28 mouse cellular contexts compared by ENCODE assay signal in the genomic region with DNA sequence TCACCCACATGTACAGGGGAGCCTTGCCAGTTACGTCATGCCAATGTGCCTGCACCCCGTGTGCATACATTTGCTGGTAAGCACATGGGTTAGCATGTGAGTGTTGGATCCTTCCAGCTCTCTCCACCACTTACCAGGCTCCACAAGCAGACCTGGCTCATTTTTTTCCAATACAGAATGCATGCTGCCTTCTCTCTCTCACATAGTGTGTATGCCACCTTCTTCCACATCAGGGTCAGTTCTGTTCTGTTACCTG. TPM values are rescaled to one million over a fixed set of nuclear protein-coding genes. Genes with fewer than 3 reads are reported as not detected.
DNase-seq lines count a peak whose midpoint lies in the region; ATAC-seq and TF ChIP-seq lines count a peak whose summit lies in the region.
"Had no signal": no experiment of that assay in that cellular context is flagged by ENCODE, and none has a peak within 500 bp of the region (broad histone marks: within the 10 kb centered on the region; RNA-seq: fewer than 3 reads in every experiment).

No protein-coding gene starts in this region.

- no peak for ATAC-seq in midbrain, embryonic 14.5 days (ENCODE audit: low FRiP score, low TSS enrichment)
- ATAC-seq: hindbrain, embryonic 16.5 days; intestine, embryonic 15.5 days; liver, embryonic 12.5 days had no signal

- peak; percentile 61 for DNase-seq in layer of hippocampus, adult 11-12 months (ENCODE audit: low spot score)
- DNase-seq in layer of hippocampus, adult 9-10 months (ENCODE audit: low spot score): no peak
- no peak for DNase-seq in thymus, adult 2 months
- DNase-seq in thymus, adult 18-20 months: no peak
- DNase-seq in left cerebral cortex, postnatal 36 days (ENCODE audit: low spot score in 2 of 2): peak; percentile 76 to 87
- no peak for DNase-seq in urinary bladder, adult 2 months (ENCODE audit: low spot score)
- no peak for DNase-seq in kidney, adult 18-20 months
- DNase-seq in midbrain, embryonic 14.5 days: no peak
- DNase-seq: adrenal gland, postnatal 14 days; cerebellum, adult 9-11 months; gastrocnemius, postnatal 10 days; heart, adult 11 months; heart, postnatal 10 days; kidney, postnatal 25 days; lung, adult 2 months; lung, postnatal 14 days had no signal

- no peaks in the 10 kb centered on the region for H3K27me3 ChIP-seq in thymus, adult 2 months (ENCODE audit: control insufficient read depth, insufficient read depth, low read length)
- no peaks in the 10 kb centered on the region for H3K27me3 ChIP-seq in midbrain, embryonic 14.5 days (ENCODE audit: control insufficient read depth, insufficient read depth, low read length)
- H3K27me3 ChIP-seq: heart, embryonic 12.5 days; intestine, embryonic 15.5 days; limb, embryonic 13.5 days; liver, embryonic 12.5 days; midbrain, embryonic 12.5 days had no signal

- 95% methylated on average over 2 of the region's 2 CpGs for WGBS in thymus, adult 2 months
- 91% methylated on average over 2 of the region's 2 CpGs for WGBS in midbrain, embryonic 14.5 days

- no peak overlapping the region for H3K4me3 ChIP-seq in thymus, adult 2 months (ENCODE audit: control insufficient read depth, insufficient read depth, low read length)
- H3K4me3 ChIP-seq in midbrain, embryonic 14.5 days (replicated peaks; ENCODE audit: low read depth, low read length): no peak overlapping the region
- H3K4me3 ChIP-seq: embryonic facial prominence, embryonic 10.5 days; forebrain, embryonic 10.5 days; heart, embryonic 12.5 days; hindbrain, embryonic 10.5 days; intestine, embryonic 15.5 days; limb, embryonic 13.5 days; liver, embryonic 12.5 days; midbrain, embryonic 12.5 days had no signal

- no peak overlapping the region for H3K4me2 ChIP-seq in midbrain, embryonic 14.5 days (ENCODE audit: low read length)
- H3K4me2 ChIP-seq: heart, embryonic 12.5 days; intestine, embryonic 15.5 days; limb, embryonic 13.5 days; liver, embryonic 12.5 days; midbrain, embryonic 12.5 days had no signal

- peaks cover 53% of the 10 kb centered on the region for H3K4me1 ChIP-seq in thymus, adult 2 months (replicated peaks; ENCODE audit: control insufficient read depth, insufficient read depth, low read length)
- no peaks in the 10 kb centered on the region for H3K4me1 ChIP-seq in midbrain, embryonic 14.5 days (ENCODE audit: control insufficient read depth, insufficient read depth, low read length)
- H3K4me1 ChIP-seq: embryonic facial prominence, embryonic 10.5 days; forebrain, embryonic 10.5 days; intestine, embryonic 15.5 days; liver, embryonic 12.5 days; midbrain, embryonic 12.5 days had no signal

- H3K36me3 ChIP-seq in thymus, adult 2 months (ENCODE audit: control insufficient read depth, insufficient read depth, low read length): no peaks in the 10 kb centered on the region
- H3K36me3 ChIP-seq in midbrain, embryonic 14.5 days (ENCODE audit: control insufficient read depth, insufficient read depth, low read length): peaks cover 91% of the 10 kb centered on the region
- H3K36me3 ChIP-seq: intestine, embryonic 15.5 days; liver, embryonic 12.5 days had no signal

- intact Hi-C loops in left cerebral cortex, postnatal 36 days (cut with DNase I): no loop called here

- TF ChIP-seq POLR2A in thymus, adult 2 months (IDR thresholded peaks at IDR 0.05; ENCODE audit: control insufficient read depth, extremely low read depth, insufficient read depth, low read length, poor library complexity): no peak

- H3K27ac ChIP-seq in thymus, adult 2 months (ENCODE audit: control insufficient read depth, insufficient read depth, low read length): peak overlapping the region; percentile 63
- H3K27ac ChIP-seq in midbrain, embryonic 14.5 days (replicated peaks; ENCODE audit: low read depth, low read length): no peak overlapping the region
- H3K27ac ChIP-seq: embryonic facial prominence, embryonic 10.5 days; forebrain, embryonic 10.5 days; hindbrain, embryonic 10.5 days; intestine, embryonic 15.5 days; limb, embryonic 13.5 days; liver, embryonic 12.5 days; midbrain, embryonic 12.5 days; stomach, postnatal 0 days had no signal

- no peak for TF ChIP-seq CTCF in thymus, adult 2 months (IDR thresholded peaks at IDR 0.05; ENCODE audit: borderline replicate concordance, control insufficient read depth, extremely low read depth, insufficient read depth, low read length, poor library complexity)

- H3K9me3 ChIP-seq in midbrain, embryonic 14.5 days (ENCODE audit: control insufficient read depth, low read length): no peaks in the 10 kb centered on the region
- H3K9me3 ChIP-seq: embryonic facial prominence, embryonic 10.5 days; forebrain, embryonic 10.5 days; heart, embryonic 12.5 days; hindbrain, embryonic 10.5 days; intestine, embryonic 15.5 days; limb, embryonic 13.5 days; liver, embryonic 12.5 days; midbrain, embryonic 12.5 days had no signal

- no peak overlapping the region for H3K9ac ChIP-seq in midbrain, embryonic 14.5 days (replicated peaks; ENCODE audit: low read length)
- H3K9ac ChIP-seq: heart, embryonic 12.5 days; intestine, embryonic 15.5 days; limb, embryonic 13.5 days; liver, embryonic 12.5 days; midbrain, embryonic 12.5 days had no signal

RNA-seq across cellular contexts. Expression of a gene that starts 19.6 kb away (rescaled TPM):
- polyA plus RNA-seq in thymus, adult 2 months (2012; rRNA removed): 2.9 and 3.4 TPM in 2 replicates
- total RNA-seq in left cerebral cortex, postnatal 36 days (2021): 10 to 100 TPM; 32.4 to 47.1 TPM
- 0.44 and 0.48 TPM in 2 replicates for polyA plus RNA-seq in urinary bladder, adult 2 months (2012; rRNA removed)
- polyA plus RNA-seq in midbrain, embryonic 14.5 days (2014; fragmentation: Nextera tagmentation; extraction: Ambion mirVana): 46.0 and 47.7 TPM in 2 replicates
- total RNA-seq: megakaryocyte, adult 5-6 weeks had no signal
- polyA plus RNA-seq: CD4-positive, CD25-positive, alpha-beta regulatory T cell, adult 4 months had no signal

Comparison
In these comparisons a context has a peak if more than half of its experiments do, and no peak if none do; other contexts are left out.
1. DNase-seq: peak in layer of hippocampus, adult 11-12 months (single experiment) and left cerebral cortex, postnatal 36 days (2 of 2); none in layer of hippocampus, adult 9-10 months (single experiment), thymus, adult 2 months (single experiment), thymus, adult 18-20 months (0 of 2), urinary bladder, adult 2 months (single experiment), kidney, adult 18-20 months (single experiment) and midbrain, embryonic 14.5 days (single experiment).
2. RNA of a gene that starts 19.6 kb away (polyA plus RNA-seq): 46.0 to 47.7 TPM in midbrain, embryonic 14.5 days; 2.9 to 3.4 TPM in thymus, adult 2 months and 0.44 to 0.48 TPM in urinary bladder, adult 2 months; every median in the first group is over 10 times any median in the second.